Mouse (Mus musculus): ENCODE data around the gene Plekhh2. TPM values are rescaled to one million over a fixed set of nuclear protein-coding genes. Genes with fewer than 3 reads are reported as not detected.
"Not testable (repeated sequence)": the region's sequence is repeated elsewhere in the genome, so short reads cannot be mapped to it uniquely, and the experiment has no call there.

The Plekhh2 gene
- total RNA-seq, 2 experiments from 2014 or later: 0.25 to 0.81 TPM

DNA sequence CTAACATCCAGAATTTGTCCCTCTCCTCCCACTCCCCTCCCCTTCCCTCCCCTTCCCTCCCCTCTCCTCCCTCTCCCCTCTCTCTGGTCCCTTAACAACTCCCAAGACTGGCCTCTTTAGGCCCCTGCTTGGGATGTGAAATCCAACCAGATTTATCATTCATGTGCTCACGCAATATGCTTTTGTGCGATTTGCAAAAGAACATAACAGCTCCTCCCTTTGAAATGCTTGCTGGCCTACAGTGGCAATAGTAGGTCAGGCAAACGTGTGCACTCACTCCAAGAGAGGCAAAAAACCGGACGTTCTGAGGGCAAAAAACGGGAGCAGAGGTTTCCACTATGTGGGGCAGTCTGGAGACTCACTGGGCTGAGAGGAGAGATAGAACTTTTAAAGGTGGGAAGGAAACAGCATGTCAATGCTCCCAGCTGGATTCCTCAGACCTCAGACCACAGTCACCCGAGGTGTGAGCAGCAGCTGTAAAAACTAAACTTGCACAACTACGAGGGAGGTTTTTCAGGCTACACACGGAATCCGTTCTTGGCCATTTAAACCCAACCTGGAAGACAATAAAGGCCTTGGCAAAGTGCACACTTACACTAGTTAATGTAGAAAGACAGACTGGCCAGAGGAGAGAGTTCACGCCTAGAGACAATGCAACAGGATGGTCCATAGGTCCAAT is 595 bp upstream of the Plekhh2 start:
- no peak for ATAC-seq (replicated peaks; ENCODE audit: poor library complexity)

DNA sequence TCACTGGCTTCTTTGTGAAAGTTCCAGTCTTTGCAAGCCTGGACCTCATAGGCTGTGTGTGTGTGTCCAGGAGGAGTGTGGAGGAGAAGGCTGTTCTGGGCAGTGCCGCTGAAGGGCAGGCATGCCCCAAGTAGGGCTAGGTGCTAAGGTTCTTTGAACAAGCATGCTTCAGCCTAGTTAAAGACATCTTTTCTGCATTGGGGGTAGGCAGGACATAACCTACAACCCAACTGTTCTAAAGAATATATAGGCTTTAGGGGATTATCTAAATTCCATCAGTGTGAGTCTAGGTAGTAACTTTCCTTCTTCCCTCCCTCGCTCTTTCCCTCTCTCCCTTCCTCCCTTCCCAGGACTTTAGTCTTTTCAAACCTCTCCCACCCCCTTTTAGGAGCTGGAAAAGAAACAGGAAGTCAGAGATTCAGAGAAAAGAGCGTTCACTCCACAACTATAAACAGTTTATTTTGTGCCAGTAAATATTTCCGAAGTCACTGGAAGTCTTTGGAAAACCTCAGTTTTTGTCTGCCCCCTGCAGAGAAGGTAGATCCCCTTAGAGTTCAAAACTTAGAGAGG is 906 bp downstream of the Plekhh2 start:
- ATAC-seq (replicated peaks; ENCODE audit: poor library complexity): 0 out of 2 replicates have a peak, but pooled peaks have one; percentile 16

DNA sequence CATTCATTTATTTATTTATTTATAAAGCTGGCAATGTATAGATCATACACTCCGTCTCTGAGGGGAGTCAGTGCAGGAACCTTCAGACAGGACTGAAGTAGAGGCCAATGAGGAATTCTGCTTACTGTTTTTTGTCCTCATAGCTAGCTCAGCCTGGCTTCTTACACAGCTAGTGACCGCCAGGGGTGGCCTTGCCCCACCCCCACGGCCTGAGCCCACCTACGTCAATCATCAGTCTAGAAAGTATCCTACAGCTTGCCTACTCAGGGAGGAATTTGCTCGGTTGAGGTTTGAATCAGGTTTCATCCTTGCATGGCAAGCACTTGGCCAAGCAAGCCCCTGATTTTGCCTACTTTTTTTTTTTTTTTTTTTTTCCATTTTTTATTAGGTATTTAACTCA is 4.2 kb downstream of the Plekhh2 start:
- no peak for ATAC-seq (replicated peaks; ENCODE audit: poor library complexity)

GRCm38 (mm10) chr17:84519346-84519745 is 7.7 kb downstream of the Plekhh2 start:
- ATAC-seq (replicated peaks; ENCODE audit: poor library complexity): no peak

- no peak for ATAC-seq (replicated peaks; ENCODE audit: poor library complexity)
Measured at GRCm38 (mm10) chr17:84520057-84520456, 8.4 kb downstream of the Plekhh2 start.

DNA sequence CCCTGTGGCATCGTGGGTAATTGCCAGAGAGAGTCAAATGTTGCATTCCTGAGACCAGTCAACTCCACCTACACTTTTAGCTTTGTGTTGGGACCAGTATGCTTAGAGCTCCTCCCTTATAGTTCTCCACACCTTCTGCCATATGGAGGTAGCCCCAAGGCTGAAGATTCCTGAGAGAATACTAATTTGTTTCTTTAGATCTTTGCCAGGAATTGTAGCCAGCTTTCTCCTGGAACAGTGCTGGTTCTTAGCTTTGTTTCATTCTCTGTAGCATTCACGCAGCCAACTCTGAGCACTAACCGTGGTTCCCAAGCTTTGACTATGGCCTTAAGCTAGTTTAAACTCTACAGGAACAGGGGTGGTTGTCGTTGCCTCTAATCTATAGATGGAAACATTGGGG is 17.7 kb downstream of the Plekhh2 start:
- no peak for ATAC-seq (replicated peaks; ENCODE audit: poor library complexity)

GRCm38 (mm10) chr17:84530202-84530796 is 18.6 kb downstream of the Plekhh2 start:
- no peak for ATAC-seq (replicated peaks; ENCODE audit: poor library complexity)

DNA sequence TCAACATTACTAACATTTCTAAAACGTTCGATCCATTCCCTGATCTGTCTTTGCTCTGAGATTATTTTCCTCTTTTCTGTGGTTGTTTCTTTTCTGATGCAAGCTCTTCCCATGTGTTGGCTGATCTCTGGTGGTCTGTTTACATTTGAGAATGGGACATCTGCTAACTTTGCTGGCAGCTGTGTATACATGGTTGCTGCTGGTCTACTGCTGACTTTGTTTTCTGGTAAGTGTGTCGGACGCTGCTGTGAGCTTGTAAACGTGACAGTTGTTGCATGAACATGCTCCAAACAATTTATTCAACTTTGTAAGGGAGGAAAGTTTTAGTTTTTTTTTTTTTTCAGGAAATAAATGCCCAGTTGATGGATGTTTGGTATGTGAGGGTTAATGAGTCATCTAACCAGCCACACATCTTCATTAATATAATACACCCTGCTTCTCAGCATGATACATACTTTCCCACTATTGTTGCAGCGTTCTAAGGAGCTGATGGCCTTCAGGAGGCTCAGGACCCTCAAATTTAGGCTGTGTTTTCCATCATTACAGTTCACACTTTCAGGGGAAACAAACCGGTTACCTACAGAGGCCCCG is 21.3 kb downstream of the Plekhh2 start:
- no peak for ATAC-seq (replicated peaks; ENCODE audit: poor library complexity)

- no peak for ATAC-seq (replicated peaks; ENCODE audit: poor library complexity)
Measured at GRCm38 (mm10) chr17:84533841-84534240, 22.1 kb downstream of the Plekhh2 start.

GRCm38 (mm10) chr17:84534632-84535031 is 22.9 kb downstream of the Plekhh2 start:
- ATAC-seq (replicated peaks; ENCODE audit: poor library complexity): no peak

- no peak for ATAC-seq (replicated peaks; ENCODE audit: poor library complexity)
Measured at GRCm38 (mm10) chr17:84535226-84535625, 23.5 kb downstream of the Plekhh2 start.

DNA sequence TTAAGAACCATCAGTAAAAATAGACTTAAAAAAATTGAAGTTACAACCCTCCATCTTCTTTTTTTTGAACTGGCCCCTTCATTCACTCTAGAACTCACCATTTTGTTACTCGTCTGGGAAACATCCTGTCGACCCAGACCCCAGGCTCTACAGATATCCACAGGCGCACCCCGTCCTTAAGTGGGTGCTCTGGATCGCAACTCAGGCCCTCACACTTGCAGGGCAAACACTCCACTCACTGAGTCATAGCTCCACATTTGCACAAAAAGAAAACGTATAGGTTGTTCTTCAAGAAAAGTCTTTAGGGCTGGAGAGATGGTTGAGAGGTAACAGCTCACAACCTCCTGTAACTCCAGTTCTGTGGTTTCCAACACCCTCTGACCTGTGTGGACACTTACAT is 25.6 kb downstream of the Plekhh2 start:
- ATAC-seq (replicated peaks; ENCODE audit: poor library complexity): no peak

GRCm38 (mm10) chr17:84537966-84538365 is 26.3 kb downstream of the Plekhh2 start:
- ATAC-seq (replicated peaks; ENCODE audit: poor library complexity): no peak

DNA sequence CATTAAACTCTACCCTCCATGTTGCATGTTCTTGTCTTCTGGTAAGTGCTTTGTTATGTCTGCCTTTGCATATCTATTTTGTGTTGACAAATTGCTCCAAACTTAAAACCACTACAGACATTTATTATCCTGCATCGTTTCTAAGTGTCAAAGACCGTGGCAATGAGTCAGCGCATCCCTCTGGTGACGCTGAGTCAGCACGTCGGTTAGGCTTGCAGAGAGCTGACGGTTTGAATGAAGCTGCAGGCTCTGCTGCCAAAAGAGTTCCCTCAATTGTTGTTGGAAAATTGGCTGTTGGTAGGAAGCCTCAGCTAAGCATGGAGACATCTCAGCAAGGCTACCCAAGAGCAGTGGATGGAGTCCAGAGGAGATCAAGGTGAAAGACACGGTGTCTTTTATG is 28.9 kb downstream of the Plekhh2 start:
- ATAC-seq (replicated peaks; ENCODE audit: poor library complexity): peak; percentile 74

DNA sequence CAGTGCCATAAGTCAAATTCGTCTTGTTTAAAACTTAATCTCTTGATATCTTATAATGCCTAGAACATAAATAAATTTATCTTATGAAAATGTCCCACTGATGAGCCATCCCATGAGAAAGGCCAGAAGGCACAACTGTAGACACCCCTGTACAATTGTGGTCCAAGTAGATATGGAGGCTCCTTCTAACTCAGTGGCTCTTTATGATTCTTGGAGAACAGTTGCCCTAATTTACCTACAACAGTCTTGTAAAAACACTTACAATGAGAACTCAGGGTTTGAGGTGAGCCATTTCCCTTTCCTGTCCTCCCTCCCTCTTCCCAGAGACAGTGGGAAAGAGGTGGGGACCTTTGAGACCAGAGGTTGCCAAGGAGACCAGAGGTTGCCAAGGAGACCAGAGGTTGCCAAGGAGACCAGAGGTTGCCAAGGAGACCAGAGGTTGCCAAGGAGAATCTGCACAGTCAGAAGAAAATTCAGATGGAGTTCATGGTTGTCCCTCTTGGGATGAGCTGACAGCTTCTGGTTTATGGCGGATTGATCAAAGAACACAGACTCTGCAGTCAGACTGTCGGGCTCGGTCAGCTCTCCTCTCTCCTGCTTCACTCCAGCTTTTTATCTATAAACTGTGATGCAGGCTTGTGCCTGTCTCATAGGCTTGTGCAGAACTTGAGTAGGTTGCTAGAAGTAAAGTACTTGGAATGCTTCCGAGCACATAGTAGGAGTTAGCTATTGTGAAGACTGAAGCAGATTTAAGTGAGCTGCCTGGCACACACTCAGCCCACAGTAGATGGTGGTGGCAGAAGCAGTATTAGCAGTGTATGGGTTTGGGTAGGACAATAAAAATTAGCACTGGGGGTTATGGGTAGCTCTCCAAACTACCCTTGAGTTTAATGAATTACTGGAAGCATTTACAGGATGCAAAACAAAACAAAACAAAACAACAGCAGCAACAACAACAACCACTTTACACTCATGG is 39.5 kb downstream of the Plekhh2 start:
- ATAC-seq (replicated peaks; ENCODE audit: poor library complexity): no peak

- ATAC-seq (replicated peaks; ENCODE audit: poor library complexity): no peak
Measured at GRCm38 (mm10) chr17:84552230-84552629, 40.5 kb downstream of the Plekhh2 start.

DNA sequence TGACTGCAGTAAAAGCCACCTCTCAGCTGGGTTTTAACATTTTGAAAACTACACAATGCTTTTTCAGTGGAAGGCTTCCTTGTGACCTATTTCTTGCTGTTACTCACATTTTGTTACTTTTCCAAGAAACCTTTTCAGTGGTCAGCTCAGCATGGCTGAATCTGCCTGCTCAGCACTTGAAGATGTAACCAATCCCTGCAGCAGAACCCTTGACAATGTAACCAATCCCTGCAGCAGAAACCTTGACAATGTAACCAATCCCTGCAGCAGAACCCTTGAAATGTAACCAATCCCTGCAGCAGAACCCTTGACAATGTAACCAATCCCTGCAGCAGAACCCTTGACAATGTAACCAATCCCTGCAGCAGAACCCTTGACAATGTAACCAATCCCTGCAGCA is 52.6 kb downstream of the Plekhh2 start:
- ATAC-seq (replicated peaks; ENCODE audit: poor library complexity): not testable (repeated sequence)

DNA sequence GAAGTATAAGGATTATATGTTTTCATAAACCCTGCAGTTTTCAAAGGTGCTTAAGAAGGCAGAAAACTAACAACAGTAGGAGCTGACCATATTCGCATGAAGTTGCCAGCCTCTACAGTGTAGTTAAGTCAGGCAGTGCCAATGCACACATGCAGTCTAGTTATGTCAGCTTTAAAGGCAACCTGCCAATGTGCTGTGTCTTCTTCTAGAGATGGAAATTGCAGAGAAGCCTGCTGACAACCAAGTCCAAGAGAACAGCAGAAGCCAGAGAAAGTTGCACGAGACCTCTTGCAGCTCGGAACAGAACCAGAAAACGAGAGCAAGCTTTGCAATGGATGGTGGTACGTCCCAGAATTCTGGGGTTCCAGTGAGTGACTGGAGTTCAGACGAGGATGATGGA is 54.1 kb downstream of the Plekhh2 start:
- no peak for ATAC-seq (replicated peaks; ENCODE audit: poor library complexity)

DNA sequence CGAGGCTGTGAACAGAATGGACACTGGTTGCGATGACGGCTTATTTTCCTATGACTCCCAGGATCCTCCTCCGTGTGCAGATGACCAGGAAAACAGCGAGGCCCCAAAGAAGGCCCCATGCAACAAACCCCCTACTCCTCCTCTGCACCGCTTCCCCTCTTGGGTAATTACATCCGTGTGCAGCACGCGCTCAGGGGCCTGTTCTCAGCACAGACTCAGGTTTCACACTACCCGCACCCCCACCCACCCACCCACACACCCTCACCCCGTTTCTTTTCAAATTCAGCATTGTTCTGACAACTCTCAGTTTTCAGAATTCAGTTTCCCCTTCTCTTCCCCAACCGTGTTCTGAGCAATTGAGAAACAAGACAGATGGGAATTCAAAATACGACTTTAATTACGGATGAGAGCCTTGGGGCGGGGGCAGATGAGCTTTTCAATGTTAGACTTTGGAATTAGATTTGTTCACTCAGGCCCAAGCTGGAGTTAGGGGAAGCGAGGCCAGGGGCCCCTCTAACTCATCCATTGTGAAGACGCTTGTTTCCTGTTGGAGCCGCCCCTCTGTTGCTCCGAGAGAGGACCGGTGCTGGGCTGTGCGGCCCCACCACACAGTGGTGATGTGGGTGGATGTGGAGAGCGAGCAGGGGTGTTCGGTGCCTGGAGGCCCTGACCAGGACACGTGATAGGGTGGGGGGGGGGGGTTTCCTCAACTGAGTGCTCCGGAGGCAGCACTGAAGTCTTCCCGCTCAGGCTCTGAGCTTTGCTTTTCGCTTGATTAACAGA is 55.3 kb downstream of the Plekhh2 start:
- peak; percentile 60 for ATAC-seq (replicated peaks; ENCODE audit: poor library complexity)

DNA sequence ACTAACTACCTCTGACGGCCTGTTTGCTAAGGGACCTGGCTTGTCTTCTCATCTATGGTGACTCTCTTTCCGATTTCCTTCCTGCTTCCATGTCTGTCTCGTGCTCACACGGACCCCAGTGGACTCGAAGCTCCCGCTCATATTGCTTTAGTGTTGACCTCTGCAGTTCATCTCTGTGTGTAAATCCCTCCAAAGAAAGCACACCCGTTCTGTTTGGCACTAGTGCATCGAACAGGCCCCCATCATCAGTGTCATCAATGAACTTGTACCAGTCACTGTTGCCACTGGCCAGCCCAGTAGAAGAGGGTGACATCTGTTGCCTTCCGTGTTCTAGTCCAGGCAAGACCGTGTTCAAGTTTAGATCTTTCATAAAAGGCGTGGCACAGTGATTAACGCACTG is 57.1 kb downstream of the Plekhh2 start:
- ATAC-seq (replicated peaks; ENCODE audit: poor library complexity): no peak

Measured in megakaryocyte progenitor cell, adult 5-6 weeks (primary cell).